Mouse (Mus musculus) lung, postnatal 0 days (tissue): ENCODE measurements around the gene Tjp3. TPM values are rescaled to one million over a fixed set of nuclear protein-coding genes. Genes with fewer than 3 reads are reported as not detected.

Experiments used
- ATAC-seq: fragments of 200-750 bp; cut with Nextera tagmentation; 2 replicates; pipeline ENCODE4 v1.8.0; 2017; ENCODE audit warnings: moderate library complexity
- DNase-seq: peaks from one replicate; pipeline ENCODE4 v3.0.0-alpha.2; 2016; ENCODE audit warnings: low spot score
- H3K27ac ChIP-seq: fragments of 300-500 bp; sonication (generic); 2 replicates; pipeline ENCODE4 v1.5.1; 2014; ENCODE audit warnings: antibody characterized with exemption, mild to moderate bottlenecking, low read length, mixed read lengths
- H3K27me3 ChIP-seq: fragments of 300-500 bp; sonication (generic); replicated peaks from 2 replicates; pipeline ENCODE4 v1.6.1; 2014; ENCODE audit warnings: low read length, mixed read lengths; ENCODE audit not compliant: insufficient read depth
- H3K36me3 ChIP-seq: fragments of 300-500 bp; sonication (generic); 2 replicates; pipeline ENCODE4 v1.6.1; 2014; ENCODE audit warnings: low read length, mixed read lengths; ENCODE audit not compliant: insufficient read depth
- H3K4me1 ChIP-seq: fragments of 300-500 bp; sonication (generic); 2 replicates; pipeline ENCODE4 v1.6.1; 2014; ENCODE audit warnings: antibody characterized with exemption, low read depth, low read length, mixed read lengths; ENCODE audit not compliant: insufficient read depth
- H3K4me2 ChIP-seq: fragments of 300-500 bp; sonication (generic); replicated peaks from 2 replicates; pipeline ENCODE4 v1.6.1; 2014; ENCODE audit warnings: low read depth, mild to moderate bottlenecking, low read length, moderate library complexity, mixed read lengths
- H3K4me3 ChIP-seq: fragments of 300-500 bp; sonication (generic); 2 replicates; pipeline ENCODE4 v1.5.1; 2014; ENCODE audit warnings: low read depth, low read length
- H3K9ac ChIP-seq: fragments of 300-500 bp; sonication (generic); replicated peaks from 2 replicates; pipeline ENCODE4 v1.6.1; 2014; ENCODE audit warnings: low read depth, mild to moderate bottlenecking
- H3K9me3 ChIP-seq: fragments of 300-500 bp; sonication (generic); 2 replicates; pipeline ENCODE4 v1.6.1; 2016; ENCODE audit warnings: low read length, mixed read lengths
- CTCF ChIP-seq: IDR thresholded peaks from 2 replicates; pipeline ENCODE4 v1.5.1; 2016; ENCODE audit warnings: antibody characterized with exemption, mild to moderate bottlenecking
- EP300 ChIP-seq: IDR thresholded peaks from 2 replicates; pipeline ENCODE4 v1.6.1; 2016; ENCODE audit warnings: antibody characterized with exemption, mild to moderate bottlenecking, control low read depth
- WGBS: fragments of 180-500 bp; shearing (Covaris S2); extraction: QIAGEN DNeasy Blood & Tissue Kit; methylation state at CpG from one replicate; pipeline ENCODE4 v1.1.7; 2014; 5-methylcytosine and 5-hydroxymethylcytosine counted together
- polyA plus RNA-seq: library from polyadenylated mRNA; unstranded; fragments of >200 nt; fragmentation: Nextera tagmentation; extraction: Ambion mirVana; gene quantifications from 2 replicates; pipeline ENCODE4 v1.2.1, GENCODE M21; 2015

Tjp3 gene
- polyA plus RNA-seq, 1 experiment from 2014 or later, result 24.1 TPM

DNA sequence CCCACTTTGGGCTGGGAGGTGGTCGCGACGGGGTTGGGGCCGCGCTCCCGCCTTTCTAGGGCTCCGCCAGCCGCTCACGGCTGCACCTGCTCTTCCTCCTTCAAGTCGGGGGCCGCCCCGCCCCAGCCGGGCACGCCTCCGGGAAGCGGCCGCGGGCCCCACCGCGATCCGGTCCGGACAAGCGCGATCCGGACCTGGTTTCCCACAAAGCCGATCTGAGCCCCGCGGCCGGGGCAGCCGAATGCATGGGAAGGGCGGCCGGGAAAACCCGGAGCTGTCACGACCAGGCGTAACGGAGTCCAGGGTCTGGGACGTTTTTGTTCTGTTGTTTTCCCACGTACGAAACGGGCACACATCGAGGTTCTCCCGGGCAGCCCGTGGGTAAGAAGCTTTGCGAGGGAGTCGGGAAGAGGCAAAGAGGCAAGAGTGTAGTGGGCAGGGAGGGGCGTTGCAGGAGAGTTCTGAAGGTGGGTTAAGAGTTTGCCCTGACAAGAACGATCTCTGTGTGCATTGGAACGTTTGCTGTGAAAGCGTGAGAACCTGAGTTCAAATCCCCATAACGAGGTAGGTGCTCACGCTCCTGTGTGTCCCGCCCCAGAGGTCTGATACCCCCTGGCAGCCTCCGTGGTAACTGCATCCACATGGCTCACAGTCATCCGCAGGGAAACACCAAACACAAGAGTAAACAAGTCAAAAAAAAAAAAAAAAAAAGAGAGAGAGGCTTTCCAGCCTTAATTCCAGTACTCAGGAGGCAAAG, 5.5 kb downstream of the Tjp3 start:
- 2% methylated on average over 43 of the region's 54 CpGs for WGBS
- H3K27ac ChIP-seq, result peak overlapping the region; percentile 77

DNA sequence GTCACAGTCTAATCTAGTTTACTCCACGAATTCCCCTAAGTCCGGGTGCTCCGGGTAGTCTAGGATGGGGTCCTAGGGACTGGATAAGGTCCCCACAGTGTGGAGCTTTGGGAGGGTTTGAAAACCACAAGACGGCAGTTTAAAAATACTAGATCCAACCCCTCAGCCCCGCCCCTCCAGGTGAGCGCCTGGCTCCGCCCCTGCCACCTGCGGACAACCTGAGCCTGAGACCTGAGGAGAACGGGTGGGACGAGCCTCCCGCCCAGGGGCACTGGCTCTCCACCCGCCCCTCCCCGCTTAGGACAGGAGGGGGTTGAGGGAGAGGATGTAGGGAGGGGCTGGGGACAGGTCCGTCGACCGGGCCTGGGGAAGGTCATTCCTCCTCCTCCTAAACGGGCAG, 6.7 kb downstream of the Tjp3 start:
- 7% methylated on average over 17 of the region's 17 CpGs for WGBS
- Histone ChIP-seq H3K9ac (no peak overlapping the region), H3K4me2 (peak overlapping the region; percentile 75), H3K36me3 (no peaks in the 10 kb centered on the region), H3K4me1 (0 out of 2 replicates have a peak, but pooled peaks cover 17% of the 10 kb centered on the region), H3K9me3 (no peaks in the 10 kb centered on the region), H3K4me3 (peak overlapping the region; percentile 46), H3K27me3 (peaks cover 16% of the 10 kb centered on the region; the same call in 1 of the 2 replicates), H3K27ac (peak overlapping the region; percentile 77)
- TF ChIP-seq CTCF, result no peak
- TF ChIP-seq EP300, result no peak
- peak; percentile 71 for DNase-seq
- peak; percentile 42 for ATAC-seq

More for the DNA sequence above, 5.5 kb downstream of the Tjp3 start:
- Histone ChIP-seq H3K4me1 (0 out of 2 replicates have a peak, but pooled peaks cover 17% of the 10 kb centered on the region), H3K36me3 (no peaks in the 10 kb centered on the region), H3K4me3 (peak overlapping the region; percentile 46), H3K9ac (no peak overlapping the region), H3K27me3 (peaks cover 16% of the 10 kb centered on the region; the same call in 1 of the 2 replicates), H3K9me3 (no peaks in the 10 kb centered on the region), H3K4me2 (peak overlapping the region; percentile 75)
- TF ChIP-seq EP300 (peak; percentile 32; the same call in 1 of the 2 replicates), CTCF (peak; percentile 15; the same call in 1 of the 2 replicates)
- ATAC-seq, result peak; percentile 76
- peak; percentile 93 for DNase-seq

DNA sequence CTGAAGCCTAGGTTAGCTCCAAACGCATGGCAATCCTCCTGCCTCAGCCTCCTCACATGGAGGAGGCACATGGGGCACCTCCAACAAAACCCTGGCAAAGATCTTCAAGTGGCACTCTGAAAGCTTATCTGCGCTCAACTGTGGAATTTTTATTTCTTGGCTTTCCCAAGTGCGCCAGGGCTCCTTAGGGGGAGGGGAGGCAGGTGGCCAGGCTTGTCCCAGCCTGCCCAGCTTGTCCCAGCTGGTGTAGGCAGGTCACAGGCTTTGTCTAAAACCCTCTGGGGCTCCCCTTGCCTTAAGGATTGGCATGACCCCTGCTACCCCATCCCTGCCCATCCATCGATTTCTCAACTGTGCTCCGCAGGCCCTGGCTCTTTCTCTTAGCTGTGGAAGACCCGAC, 7.2 kb downstream of the Tjp3 start:
- Histone ChIP-seq H3K9ac (no peak overlapping the region), H3K27ac (peak overlapping the region; percentile 34; the same call in 1 of the 2 replicates)

DNA sequence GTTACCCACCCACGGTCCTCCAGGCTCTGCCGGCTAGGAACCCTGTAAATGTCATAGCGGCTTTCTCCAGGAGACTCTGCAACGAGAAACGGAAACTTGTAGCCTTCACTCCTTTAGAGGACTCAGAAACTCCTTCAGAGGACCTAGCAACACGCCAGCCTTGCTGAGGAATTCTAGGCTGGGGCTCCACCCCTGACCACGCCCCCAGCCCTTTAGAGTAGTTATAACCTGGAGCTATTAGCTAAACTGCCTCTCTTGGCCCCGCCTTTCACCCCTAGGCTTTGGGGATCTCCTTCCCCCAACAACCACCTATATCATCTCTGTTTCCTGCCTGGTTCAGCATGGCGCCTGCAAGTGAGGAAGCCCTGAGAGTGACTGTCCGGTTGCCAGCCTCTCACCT, 11.9 kb downstream of the Tjp3 start:
- no peak for TF ChIP-seq CTCF
- DNase-seq (peak; percentile 54), ATAC-seq (peak; percentile 57)
- whole genome bisulfite sequencing, result 28% methylated on average over 9 of the region's 10 CpGs
- H3K9ac ChIP-seq, result no peak overlapping the region
- no peaks in the 10 kb centered on the region; the same call in 1 of the 2 replicates for H3K36me3 ChIP-seq
- no peaks in the 10 kb centered on the region for H3K4me1 ChIP-seq
- H3K4me2 ChIP-seq, result no peak overlapping the region
- H3K4me3 ChIP-seq, result no peak overlapping the region
- no peak overlapping the region for H3K27ac ChIP-seq
- peaks cover 5% of the 10 kb centered on the region; the same call in 1 of the 2 replicates for H3K27me3 ChIP-seq
- no peaks in the 10 kb centered on the region for H3K9me3 ChIP-seq

More for the DNA sequence above, 7.2 kb downstream of the Tjp3 start:
- H3K4me2 ChIP-seq, result no peak overlapping the region
- H3K4me3 ChIP-seq, result no peak overlapping the region
- no peaks in the 10 kb centered on the region for H3K9me3 ChIP-seq
- ATAC-seq (peak; percentile 9; the same call in 1 of the 2 replicates), DNase-seq (peak; percentile 56)
- 0 out of 2 replicates have a peak, but pooled peaks cover 13% of the 10 kb centered on the region for H3K4me1 ChIP-seq
- no peaks in the 10 kb centered on the region for H3K36me3 ChIP-seq
- 51% methylated on average over 6 of the region's 6 CpGs for WGBS
- peaks cover 16% of the 10 kb centered on the region; the same call in 1 of the 2 replicates for H3K27me3 ChIP-seq
- TF ChIP-seq EP300 (no peak), CTCF (no peak)

DNA sequence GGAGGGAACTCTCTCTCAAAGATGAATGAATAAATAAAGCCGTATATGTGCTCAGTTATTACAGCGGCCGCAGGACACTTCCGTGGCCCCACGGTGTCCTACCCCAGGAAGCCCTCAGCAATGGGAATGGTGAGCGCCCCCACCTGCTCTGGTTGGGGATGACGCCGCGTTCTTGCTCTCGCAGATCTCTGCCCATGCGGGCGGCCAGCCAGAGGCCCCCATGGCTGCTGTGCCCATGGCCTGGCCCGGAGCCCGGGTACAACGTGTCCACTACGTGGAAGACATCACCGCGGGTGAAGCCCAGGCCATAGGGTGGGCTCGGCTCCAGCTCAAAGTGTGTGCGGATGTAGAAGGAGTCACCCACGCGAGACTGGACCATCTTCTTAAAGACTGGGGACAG, 13.7 kb downstream of the Tjp3 start:
- DNase-seq, result no peak
- TF ChIP-seq EP300 (no peak), CTCF (no peak)
- Histone ChIP-seq H3K4me2 (no peak overlapping the region), H3K9me3 (no peaks in the 10 kb centered on the region), H3K9ac (no peak overlapping the region), H3K36me3 (peaks cover 7% of the 10 kb centered on the region), H3K27ac (no peak overlapping the region), H3K4me3 (no peak overlapping the region), H3K4me1 (no peaks in the 10 kb centered on the region), H3K27me3 (no peaks in the 10 kb centered on the region)
- 76% methylated on average over 22 of the region's 22 CpGs for WGBS
- ATAC-seq, result no peak

DNA sequence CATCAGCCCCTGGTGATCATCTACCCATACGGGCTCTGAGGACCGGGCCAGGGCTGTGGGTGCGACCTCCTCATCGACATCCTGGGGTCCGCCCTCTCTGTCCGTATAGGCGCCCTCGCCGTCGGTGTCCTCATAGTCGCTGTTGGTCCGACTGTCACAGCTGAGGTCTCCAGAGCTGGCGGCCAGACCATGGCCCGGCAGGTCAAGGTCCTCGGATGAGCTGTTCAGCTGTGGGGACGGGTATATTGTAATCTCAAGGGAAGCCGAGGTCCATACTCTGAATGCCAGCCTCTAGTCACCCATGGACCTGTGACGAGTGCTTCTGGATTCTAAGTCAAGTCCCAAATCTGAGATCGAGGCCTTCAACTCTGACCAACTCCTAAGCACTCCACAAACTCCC, 17.5 kb downstream of the Tjp3 start:
- Histone ChIP-seq H3K4me1 (peaks cover 4% of the 10 kb centered on the region; the same call in 1 of the 2 replicates), H3K36me3 (peaks cover 17% of the 10 kb centered on the region), H3K27ac (no peak overlapping the region), H3K27me3 (no peaks in the 10 kb centered on the region), H3K4me2 (no peak overlapping the region), H3K9ac (no peak overlapping the region), H3K4me3 (no peak overlapping the region), H3K9me3 (no peaks in the 10 kb centered on the region)
- DNase-seq (no peak), ATAC-seq (no peak)
- TF ChIP-seq CTCF, result no peak
- TF ChIP-seq EP300, result no peak
- 90% methylated on average over 19 of the region's 19 CpGs for WGBS
